Mouse (Mus musculus): Measurements from ENCODE around the gene Ust. TPM values are rescaled to one million over a fixed set of nuclear protein-coding genes. Genes with fewer than 3 reads are reported as not detected.

The Ust gene
- polyA plus RNA-seq, 1 experiment, result 0.41 TPM

- 41% methylated on average over 4 of the region's 4 CpGs for WGBS
- no peak for DNase-seq (ENCODE audit: low read depth, low spot score)
Observed at GRCm38 (mm10) chr10:8446972-8447371, 71.7 kb downstream of the Ust start.

- WGBS, result 46% methylated on average over 5 of the region's 5 CpGs
- no peak for DNase-seq (ENCODE audit: low read depth, low spot score)
Observed at GRCm38 (mm10) chr10:8444052-8444451, 74.6 kb downstream of the Ust start.

GRCm38 (mm10) chr10:8431857-8432256 is 86.8 kb downstream of the Ust start:
- WGBS, result 60% methylated on average over 2 of the region's 2 CpGs
- DNase-seq (ENCODE audit: low read depth, low spot score), result no peak

- 56% methylated on average over 13 of the region's 13 CpGs for WGBS
- DNase-seq (ENCODE audit: low read depth, low spot score), result no peak
Observed at GRCm38 (mm10) chr10:8428787-8429778, 89.5 kb downstream of the Ust start.

GRCm38 (mm10) chr10:8427671-8428364 is 90.8 kb downstream of the Ust start:
- WGBS, result 72% methylated on average over 12 of the region's 12 CpGs
- no peak for DNase-seq (ENCODE audit: low read depth, low spot score)

GRCm38 (mm10) chr10:8419496-8420009 is 99.1 kb downstream of the Ust start:
- no peak for DNase-seq (ENCODE audit: low read depth, low spot score)
- 67% methylated on average over 6 of the region's 6 CpGs for WGBS

GRCm38 (mm10) chr10:8415474-8415873 is 103.2 kb downstream of the Ust start:
- WGBS, result 64% methylated on average over 5 of the region's 5 CpGs
- no peak for DNase-seq (ENCODE audit: low read depth, low spot score)

- 72% methylated on average over 7 of the region's 7 CpGs for WGBS
- DNase-seq (ENCODE audit: low read depth, low spot score), result no peak
Observed at GRCm38 (mm10) chr10:8415036-8415435, 103.6 kb downstream of the Ust start.

GRCm38 (mm10) chr10:8405141-8405540 is 113.5 kb downstream of the Ust start:
- no peak for DNase-seq (ENCODE audit: low read depth, low spot score)
- 82% methylated on average over 4 of the region's 4 CpGs for WGBS

- 43% methylated on average over 2 of the region's 2 CpGs for WGBS
- DNase-seq (ENCODE audit: low read depth, low spot score), result no peak
Observed at GRCm38 (mm10) chr10:8392226-8392625, 126.4 kb downstream of the Ust start.

GRCm38 (mm10) chr10:8391264-8391748 is 127.3 kb downstream of the Ust start:
- no peak for DNase-seq (ENCODE audit: low read depth, low spot score)
- 55% methylated on average over 4 of the region's 4 CpGs for WGBS

- WGBS, result 58% methylated on average over 7 of the region's 7 CpGs
- no peak for DNase-seq (ENCODE audit: low read depth, low spot score)
Observed at GRCm38 (mm10) chr10:8388239-8388638, 130.4 kb downstream of the Ust start.

- 53% methylated on average over 10 of the region's 10 CpGs for WGBS
- DNase-seq (ENCODE audit: low read depth, low spot score), result no peak
Observed at GRCm38 (mm10) chr10:8369894-8370500, 148.6 kb downstream of the Ust start.

GRCm38 (mm10) chr10:8365816-8366215 is 152.8 kb downstream of the Ust start:
- WGBS, result 25% methylated on average over 1 of the region's 1 CpGs
- DNase-seq (ENCODE audit: low read depth, low spot score), result no peak

- no peak for DNase-seq (ENCODE audit: low read depth, low spot score)
- 66% methylated on average over 3 of the region's 3 CpGs for WGBS
Observed at GRCm38 (mm10) chr10:8364182-8364581, 154.4 kb downstream of the Ust start.

GRCm38 (mm10) chr10:8363281-8363680 is 155.3 kb downstream of the Ust start:
- DNase-seq (ENCODE audit: low read depth, low spot score), result no peak
- 32% methylated on average over 8 of the region's 8 CpGs for WGBS

GRCm38 (mm10) chr10:8358286-8359045 is 160.2 kb downstream of the Ust start:
- 76% methylated on average over 15 of the region's 15 CpGs for WGBS
- no peak for DNase-seq (ENCODE audit: low read depth, low spot score)

GRCm38 (mm10) chr10:8353534-8353933 is 165.1 kb downstream of the Ust start:
- WGBS, result 69% methylated on average over 4 of the region's 4 CpGs
- DNase-seq (ENCODE audit: low read depth, low spot score), result no peak

- no peak for DNase-seq (ENCODE audit: low read depth, low spot score)
- 88% methylated on average over 7 of the region's 7 CpGs for WGBS
Observed at GRCm38 (mm10) chr10:8350626-8351025, 168.0 kb downstream of the Ust start.

All from large intestine, adult 2 months (tissue).